ENCODE assay signal across 8 mouse cellular contexts in genomic region chr9:70840861-70841341, GRCm38 (mm10).
DNase-seq lines count a peak whose midpoint lies in the region; ATAC-seq lines count a peak whose summit lies in the region.

No protein-coding gene starts in this region.

- H3K4me1 ChIP-seq in limb, embryonic 15.5 days, result peaks cover 2% of the 10 kb centered on the region; the same call in 1 of the 2 replicates
- no peaks in the 10 kb centered on the region for H3K4me1 ChIP-seq in midbrain, embryonic 16.5 days (ENCODE audit: control insufficient read depth, insufficient read depth, low read length)

- 37% methylated on average over 6 of the region's 6 CpGs for WGBS in limb, embryonic 15.5 days
- WGBS in midbrain, embryonic 16.5 days, result 50% methylated on average over 6 of the region's 6 CpGs

- H3K9me3 ChIP-seq in limb, embryonic 15.5 days, result no peaks in the 10 kb centered on the region
- no peaks in the 10 kb centered on the region for H3K9me3 ChIP-seq in midbrain, embryonic 16.5 days (replicated peaks; ENCODE audit: control insufficient read depth, low read length, poor library complexity, severe bottlenecking)

- H3K9ac ChIP-seq in limb, embryonic 15.5 days, result no peak overlapping the region
- no peak overlapping the region for H3K9ac ChIP-seq in midbrain, embryonic 16.5 days (ENCODE audit: low read depth, low read length)

- H3K27ac ChIP-seq in limb, embryonic 15.5 days, result peak overlapping the region; percentile 68
- H3K27ac ChIP-seq in midbrain, embryonic 16.5 days (ENCODE audit: low read length), result peak overlapping the region; percentile 19; the same call in 1 of the 2 replicates

- H3K4me2 ChIP-seq in limb, embryonic 15.5 days, result no peak overlapping the region
- H3K4me2 ChIP-seq in midbrain, embryonic 16.5 days (ENCODE audit: low read length), result no peak overlapping the region

- ATAC-seq in limb, embryonic 15.5 days (ENCODE audit: insufficient number of reproducible peaks, low FRiP score, low TSS enrichment, low read depth), result no peak
- 0 out of 2 replicates have a peak, but pooled peaks have one; percentile 21 for ATAC-seq in midbrain, embryonic 16.5 days

- DNase-seq in kidney, adult 18-20 months, result peak; percentile 31
- DNase-seq in kidney, postnatal 10 days, result no peak
- DNase-seq in heart, adult 9 months (ENCODE audit: low spot score in 2 of 2), result peak; percentile 17 to 33
- DNase-seq in thymus, adult 18-20 months, result no peak
- no peak for DNase-seq in cerebellum, adult 11-12 months
- no peak for DNase-seq in layer of hippocampus, adult 8-10 months (ENCODE audit: low spot score in 2 of 2)

- no peak overlapping the region for H3K4me3 ChIP-seq in limb, embryonic 15.5 days
- no peak overlapping the region for H3K4me3 ChIP-seq in midbrain, embryonic 16.5 days (ENCODE audit: low read depth, low read length)

- no peaks in the 10 kb centered on the region for H3K36me3 ChIP-seq in limb, embryonic 15.5 days
- H3K36me3 ChIP-seq in midbrain, embryonic 16.5 days (ENCODE audit: control insufficient read depth, insufficient read depth, low read length), result no peaks in the 10 kb centered on the region

- H3K27me3 ChIP-seq in limb, embryonic 15.5 days, result no peaks in the 10 kb centered on the region
- no peaks in the 10 kb centered on the region for H3K27me3 ChIP-seq in midbrain, embryonic 16.5 days (ENCODE audit: control insufficient read depth, insufficient read depth, low read depth, low read length)

Comparison
In these comparisons a context has a peak if more than half of its experiments do, and no peak if none do; other contexts are left out.
1. DNase-seq: peak in kidney, adult 18-20 months (single experiment) and heart, adult 9 months (2 of 2); none in kidney, postnatal 10 days (single experiment), thymus, adult 18-20 months (0 of 2), cerebellum, adult 11-12 months (single experiment) and layer of hippocampus, adult 8-10 months (0 of 2).